Mouse (Mus musculus): Measurements from ENCODE around the gene Akap13.
"Not testable (repeated sequence)": the region's sequence is repeated elsewhere in the genome, so short reads cannot be mapped to it uniquely, and the experiment has no call there.

Akap13 gene

DNA sequence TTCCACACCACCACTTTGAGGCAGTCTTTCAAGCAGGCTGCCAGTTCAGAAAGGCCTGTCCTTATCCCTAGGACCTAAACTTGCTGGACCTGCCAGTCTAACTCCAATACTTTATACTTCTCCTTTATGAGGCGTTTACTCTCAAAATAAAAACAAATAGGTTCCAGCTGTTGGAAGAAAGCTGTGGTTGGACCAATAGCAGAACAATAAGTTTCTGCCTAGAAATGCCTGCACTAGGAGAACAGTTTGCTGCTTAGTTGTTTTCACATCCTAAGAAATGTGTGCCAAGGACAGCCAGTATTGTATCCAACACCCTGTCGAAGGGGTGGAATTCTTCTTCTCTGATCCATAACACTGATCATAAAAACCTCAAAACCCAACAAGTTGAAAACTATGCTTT is 276.6 kb downstream of the Akap13 start:
- DNase-seq: no peak

DNA sequence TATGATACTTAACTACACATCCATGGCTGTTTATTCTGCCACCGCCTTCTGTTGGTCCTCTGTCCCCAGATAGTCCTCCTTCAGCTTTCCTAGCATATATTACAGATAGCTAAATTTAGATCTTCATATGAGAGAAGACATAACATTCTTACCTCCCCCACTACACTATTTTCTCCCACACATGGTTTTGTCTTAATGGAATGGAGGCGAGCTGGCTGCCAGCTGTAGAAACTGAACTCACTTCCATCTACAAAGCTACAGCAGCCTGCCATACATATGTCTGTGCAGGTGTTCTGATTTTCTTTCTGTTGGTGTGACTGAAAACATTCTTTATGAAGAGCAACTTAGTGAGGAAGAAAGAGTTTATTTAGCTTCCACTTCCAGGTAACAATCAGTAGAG is 277.8 kb downstream of the Akap13 start:
- DNase-seq: no peak

DNA sequence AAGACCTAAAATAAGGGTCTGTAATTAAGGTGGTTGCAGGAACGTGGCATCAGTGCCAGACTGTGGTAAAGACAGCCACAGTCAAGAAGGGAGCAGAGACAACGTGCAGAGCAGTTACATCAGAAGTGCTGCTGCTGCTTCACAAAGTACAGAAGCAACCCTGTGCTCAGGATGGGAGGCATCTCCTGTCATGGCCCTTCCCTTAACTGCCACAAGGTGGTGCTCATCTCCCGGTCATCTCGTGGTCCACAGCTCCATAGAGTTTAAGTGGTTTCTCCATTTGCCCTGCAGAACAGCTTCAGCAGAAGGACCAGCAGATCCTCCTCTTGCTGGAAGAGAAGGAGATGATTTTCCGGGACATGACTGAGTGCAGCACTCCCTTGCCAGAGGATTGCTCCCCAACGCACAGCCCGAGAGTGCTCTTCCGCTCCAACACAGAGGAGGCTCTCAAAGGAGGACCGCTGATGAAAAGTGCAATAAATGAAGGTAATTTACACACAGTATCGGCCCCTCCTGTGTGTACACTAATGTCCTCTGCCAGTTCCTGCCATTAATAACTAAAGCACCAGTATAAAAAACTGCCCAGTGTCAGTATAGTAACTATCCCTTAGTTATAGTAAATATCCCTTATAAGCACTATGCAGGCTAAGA is 283.9 kb downstream of the Akap13 start:
- DNase-seq: peak; percentile 71

DNA sequence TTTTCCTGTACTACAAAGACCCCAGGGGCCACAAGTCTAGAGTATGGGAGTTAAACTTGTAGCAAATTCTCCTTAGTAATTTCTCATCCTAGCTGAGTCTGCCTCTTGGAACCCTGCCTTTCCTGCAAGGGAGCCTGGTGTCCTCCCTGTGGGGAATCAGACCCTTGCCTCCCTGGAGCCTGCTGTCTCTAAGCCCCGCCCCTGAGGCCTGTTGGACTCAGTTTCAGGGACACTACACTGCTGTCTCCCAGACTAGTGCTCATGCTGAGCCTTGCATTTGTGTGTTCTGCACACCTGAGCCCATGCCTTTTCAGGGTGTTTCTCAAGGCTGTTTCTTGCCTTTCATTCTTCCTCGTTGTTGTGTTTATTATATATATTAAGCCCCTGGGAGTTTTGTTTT is 289.2 kb downstream of the Akap13 start:
- DNase-seq: no peak

DNA sequence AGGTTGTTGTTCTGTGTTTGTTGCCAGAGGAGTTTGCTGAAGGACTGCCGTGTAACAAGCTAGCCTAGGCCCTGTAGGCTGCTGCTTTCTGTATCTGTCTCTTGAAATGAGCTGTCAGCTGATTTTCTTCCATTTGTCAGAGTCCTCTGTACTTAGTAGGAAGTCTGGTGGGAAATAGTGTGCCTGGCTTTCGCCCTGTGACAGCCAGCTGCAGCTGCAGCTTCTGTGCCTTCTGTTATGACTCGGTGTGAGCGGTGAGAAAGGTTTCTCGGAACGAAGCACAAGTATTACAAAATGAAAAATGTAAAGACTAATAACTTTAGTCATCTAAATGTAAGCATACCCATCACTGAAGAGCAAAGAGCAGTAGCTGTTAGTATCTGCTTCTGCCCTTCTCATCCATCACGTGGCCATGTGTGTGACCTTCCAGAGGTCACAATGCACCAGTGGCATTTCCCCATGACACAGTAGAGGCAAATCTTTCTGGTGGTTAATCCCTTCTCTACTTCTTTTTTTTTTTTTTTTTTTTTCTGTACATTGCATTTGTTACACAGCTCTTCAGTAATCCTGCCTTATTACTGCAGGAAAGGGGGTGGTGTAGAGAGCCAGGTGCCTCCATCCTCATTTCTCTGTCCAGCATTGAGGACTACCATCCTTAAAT is 289.8 kb downstream of the Akap13 start:
- DNase-seq: no peak

DNA sequence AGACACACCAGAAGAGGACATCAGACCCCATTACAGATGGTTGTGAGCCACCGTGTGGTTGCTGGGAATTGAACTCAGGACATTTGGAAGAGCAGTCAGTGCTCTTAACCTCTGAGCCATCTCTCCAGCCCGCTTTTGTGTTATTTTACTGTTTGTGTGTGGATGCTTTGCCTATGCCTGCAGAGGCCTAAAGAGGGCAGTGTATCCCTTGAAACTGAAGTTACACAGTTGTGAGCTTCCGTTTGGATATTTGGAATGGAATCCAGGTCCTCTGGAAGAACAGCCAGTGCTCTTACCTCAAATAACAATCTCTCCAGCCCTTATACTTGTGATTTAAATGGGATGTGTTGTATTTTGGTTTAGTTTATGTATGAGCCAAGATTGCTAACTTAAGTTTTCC is 290.6 kb downstream of the Akap13 start:
- not testable (repeated sequence) for DNase-seq

DNA sequence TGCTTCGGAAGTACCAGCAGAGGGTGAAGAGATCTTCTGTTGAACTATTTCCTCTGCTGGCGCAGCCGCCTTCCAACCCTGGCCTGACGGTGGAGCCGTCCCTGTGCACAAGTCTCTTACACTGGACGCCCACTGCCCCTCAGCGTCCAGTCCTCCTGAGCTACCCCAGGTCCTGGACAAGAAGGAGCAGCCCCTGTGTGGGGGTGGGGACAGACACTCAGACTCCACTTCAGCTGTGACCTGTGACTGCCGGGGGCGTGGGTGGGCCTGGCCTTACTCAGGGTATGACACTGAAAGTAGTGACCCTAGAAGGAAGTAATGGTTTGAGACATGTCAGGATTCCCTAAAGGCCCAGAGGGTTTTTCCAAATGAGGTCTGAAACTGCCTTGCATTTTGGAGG is 295.2 kb downstream of the Akap13 start:
- no peak for DNase-seq

DNA sequence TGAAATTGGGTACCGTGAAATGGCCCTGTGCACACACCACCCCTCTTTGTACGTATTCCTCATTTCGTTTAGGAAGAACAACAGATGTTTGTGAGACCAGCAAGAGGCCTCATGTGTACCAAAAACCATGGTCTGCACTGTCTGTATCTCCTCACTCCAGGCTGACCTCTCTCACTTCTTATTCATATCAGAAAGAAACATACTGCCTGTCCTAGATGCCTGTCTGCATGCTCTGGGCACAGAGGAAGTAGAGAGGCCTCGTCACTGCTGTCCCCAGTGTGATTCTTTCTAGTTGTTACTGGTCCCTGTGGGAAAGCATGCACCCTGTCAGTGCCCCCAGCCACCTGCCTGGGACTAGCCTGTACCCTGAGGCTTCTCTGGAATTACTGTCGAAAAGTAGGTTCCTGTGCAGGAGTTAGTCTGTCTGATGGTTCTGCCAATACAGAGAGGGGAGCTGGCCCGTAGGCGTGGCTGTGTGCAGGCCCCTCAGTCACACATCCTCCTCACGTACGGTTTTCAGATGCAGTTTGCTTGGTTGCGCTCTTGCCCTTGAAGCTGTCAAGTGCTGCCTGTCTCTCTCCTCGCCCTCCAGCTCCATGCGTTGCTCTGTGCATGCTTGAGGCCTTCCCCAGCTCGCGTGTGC is 295.9 kb downstream of the Akap13 start:
- no peak for DNase-seq

DNA sequence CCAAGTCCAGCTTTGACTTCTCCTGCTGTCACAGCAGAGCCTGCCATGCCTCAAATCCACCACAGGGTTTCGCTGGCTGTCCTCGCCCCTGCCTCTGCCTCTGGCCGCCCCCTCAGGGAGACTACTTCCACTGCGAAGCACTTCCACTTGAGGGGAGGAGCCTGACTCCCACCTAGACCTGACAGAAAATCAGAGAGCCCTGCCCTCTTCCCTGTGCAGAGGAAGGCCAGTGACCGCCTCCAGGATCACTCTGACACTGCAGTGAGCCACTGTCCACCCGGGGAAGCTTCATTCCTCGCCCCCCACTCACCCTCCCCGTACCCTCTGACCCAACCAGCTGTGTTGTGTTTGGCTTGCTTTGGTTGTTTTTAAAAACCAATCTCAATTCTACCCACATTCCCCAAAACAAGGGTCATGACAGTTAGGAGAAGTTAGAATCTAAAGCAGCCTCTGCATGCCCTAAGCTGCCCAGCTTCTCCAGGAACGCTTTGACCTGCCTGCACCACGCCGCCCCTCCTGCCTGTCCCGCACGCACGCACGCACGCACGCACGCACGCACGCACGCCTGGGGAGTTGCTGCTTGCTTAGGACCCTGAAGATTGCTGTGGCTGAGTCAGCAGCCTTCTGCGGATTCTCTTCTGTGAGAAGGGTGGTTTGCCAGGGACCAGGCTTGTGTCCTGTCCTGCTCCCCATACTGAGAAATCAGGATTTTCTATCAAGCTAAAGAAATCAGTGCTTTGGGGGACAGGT is 297.3 kb downstream of the Akap13 start:
- no peak for DNase-seq

DNA sequence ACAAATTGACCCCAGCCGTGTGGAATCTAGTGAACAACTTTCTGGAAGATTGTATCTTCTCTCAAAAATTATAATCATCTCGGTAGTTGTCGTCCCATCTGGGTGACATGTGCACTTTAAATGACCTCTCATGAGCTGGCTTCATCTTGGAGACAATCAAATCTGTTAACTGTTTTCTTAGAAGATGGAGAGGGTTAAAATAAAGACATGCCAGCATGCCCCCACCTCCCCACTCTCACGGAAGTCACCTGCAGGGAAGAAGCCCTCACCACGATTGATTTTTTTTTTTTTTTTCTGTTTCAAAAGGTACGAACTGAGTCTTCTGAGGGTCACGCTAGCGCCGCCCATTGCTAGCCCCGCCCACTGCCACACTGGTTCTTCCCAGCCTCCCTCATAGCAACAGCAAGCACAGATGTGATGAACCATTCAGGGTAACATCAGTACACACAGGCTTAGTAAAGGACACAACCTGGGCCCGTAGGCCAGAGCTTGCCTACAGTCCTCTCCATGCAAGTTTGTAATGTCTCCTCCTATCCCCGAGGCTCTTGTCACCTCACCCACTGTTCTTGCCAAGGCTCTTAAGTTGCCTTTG is 298.0 kb downstream of the Akap13 start:
- no peak for DNase-seq

DNA sequence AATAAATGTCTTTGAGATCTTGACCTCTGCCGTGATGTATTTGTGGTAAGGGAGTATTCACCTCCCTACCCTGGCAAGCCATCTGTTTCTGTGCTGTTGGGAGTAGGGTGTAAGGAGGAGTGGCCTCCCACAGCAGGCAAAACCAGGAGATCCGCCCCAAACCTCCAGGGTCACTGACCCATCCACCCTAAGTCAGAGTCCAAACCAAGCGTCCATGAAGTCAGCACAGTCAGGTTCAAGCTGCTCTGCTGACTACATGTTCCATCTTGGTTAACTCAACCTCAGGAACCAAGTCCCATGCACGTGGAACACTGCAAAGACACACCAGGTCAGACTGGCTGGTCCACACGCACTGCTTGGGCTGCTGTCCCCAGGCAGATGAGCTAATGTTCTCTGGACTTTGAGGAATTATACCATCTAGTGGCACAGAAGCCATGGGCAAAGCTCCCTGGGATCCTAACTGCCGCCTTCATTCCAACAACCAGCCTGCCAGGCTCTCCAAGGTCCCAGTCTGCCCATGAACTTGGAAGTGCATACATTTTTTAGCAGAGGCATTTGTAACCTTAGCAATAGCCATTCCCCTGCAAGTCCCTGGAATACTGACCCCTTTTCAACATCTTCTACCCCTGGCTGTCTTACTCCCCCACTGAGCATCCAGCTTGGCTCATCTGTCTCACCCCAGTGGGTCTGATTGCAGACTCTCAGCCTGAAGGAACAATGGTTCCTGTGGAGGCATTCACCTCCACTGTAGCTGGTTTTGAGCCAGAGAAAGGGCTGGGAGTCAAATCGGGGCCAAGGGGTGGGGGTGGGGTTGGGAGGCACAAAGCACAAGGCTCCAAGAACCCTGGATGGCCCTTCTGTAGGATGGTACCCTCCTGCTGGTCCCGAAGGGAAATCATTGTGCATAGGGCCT is 299.5 kb downstream of the Akap13 start:
- DNase-seq: no peak

DNA sequence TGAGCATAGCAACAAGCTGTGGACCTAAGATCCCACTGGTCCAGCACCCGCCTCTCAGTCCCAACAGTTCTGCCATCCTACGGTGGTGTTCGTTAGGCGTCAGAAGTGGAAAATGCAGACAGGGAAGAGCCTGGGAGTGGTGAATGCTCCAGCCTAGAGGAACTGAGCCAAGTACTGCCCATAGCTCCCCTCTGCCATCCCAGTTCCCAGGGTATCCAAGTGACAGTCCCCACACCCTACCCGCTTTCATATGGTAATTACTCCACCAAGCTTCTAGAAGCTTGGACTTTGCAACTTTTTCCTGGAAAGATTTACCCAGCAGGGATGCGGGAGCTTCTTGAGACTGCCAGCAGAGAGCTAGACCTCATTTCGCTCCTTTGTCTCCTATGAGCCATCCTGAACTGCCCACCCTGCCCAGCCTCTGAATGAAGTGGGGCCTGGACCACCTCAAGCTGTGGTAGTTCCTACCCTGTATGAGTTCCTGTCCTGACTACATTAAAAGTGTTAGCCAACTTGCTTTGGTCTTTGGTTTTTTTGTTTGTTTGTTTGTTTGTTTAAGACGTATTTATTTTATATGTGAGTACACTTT is 300.6 kb downstream of the Akap13 start:
- no peak for DNase-seq

DNA sequence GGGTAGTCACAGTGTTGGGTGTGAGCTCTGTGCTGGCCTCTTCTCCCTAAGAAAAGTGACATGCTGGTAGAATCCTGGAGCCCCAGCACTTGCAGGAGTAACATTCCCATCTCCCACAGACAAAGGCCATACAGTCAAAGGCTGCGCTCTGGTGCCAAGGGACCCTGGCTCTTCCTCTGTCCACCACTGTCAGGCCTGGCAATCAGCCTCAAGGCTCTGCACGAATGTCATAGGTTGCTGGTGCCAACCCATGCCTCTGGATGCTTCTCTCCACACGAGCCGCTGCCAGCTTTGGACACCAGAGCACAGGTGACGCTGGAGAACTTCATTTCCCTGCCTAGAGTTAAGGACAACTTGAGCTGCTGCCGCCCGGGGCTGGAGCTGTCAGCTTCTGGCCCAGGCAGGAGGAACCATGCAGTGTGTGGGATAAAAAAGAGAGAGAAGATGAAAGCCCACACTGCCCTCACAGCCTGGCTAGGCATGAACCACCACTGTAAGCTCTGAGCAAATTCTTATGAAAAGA is 304.7 kb downstream of the Akap13 start:
- no peak for DNase-seq

DNA sequence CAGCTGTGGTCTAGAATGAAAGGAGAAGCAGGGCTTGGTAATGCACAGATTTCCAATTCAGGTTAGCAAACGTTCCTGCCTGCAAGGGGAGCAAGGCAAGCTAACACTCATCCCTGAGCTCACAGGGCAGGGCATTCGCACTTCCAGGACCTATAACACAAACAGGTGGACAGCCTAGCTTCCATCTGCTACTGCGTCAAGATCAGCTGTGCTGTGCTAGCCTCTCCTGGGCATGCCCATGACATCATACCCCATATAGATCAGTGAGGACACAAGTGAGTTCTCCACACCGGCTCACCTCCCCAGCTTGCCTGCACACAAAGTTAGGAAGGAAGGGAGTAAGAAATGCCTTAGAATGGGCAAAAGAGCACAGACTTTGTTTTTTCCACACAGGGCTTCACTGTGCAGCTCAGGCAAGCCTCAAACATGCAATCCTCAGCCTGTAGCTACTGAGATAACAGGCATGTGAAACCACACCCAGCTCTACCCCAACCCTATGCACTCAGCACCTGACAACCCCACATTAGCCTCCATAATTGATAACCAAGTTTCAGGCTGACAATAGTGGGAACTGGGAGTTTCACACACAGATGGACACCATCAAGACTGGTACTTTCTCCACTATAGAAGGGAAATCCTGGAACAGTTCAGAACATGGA is 305.5 kb downstream of the Akap13 start:
- not testable (repeated sequence) for DNase-seq

DNA sequence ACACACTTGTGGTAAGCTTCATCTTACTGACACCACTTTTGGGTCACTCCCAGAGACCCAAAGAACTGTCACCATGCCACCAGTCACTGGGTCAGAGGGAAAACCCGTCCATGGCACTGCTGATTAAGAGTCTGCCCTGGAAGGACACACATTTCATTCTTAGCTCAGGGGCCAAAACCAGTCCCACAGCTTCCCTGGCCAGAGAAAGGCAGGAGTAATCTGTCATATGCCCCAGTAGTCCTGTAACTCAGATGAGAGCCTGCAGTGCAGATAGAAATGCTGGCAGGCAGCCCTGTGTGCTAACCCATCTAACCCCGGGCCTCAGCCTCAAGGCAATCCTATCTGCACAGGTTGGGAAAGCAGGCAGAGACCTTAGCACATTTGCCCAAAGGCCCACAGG is 306.9 kb downstream of the Akap13 start:
- not testable (repeated sequence) for DNase-seq

DNA sequence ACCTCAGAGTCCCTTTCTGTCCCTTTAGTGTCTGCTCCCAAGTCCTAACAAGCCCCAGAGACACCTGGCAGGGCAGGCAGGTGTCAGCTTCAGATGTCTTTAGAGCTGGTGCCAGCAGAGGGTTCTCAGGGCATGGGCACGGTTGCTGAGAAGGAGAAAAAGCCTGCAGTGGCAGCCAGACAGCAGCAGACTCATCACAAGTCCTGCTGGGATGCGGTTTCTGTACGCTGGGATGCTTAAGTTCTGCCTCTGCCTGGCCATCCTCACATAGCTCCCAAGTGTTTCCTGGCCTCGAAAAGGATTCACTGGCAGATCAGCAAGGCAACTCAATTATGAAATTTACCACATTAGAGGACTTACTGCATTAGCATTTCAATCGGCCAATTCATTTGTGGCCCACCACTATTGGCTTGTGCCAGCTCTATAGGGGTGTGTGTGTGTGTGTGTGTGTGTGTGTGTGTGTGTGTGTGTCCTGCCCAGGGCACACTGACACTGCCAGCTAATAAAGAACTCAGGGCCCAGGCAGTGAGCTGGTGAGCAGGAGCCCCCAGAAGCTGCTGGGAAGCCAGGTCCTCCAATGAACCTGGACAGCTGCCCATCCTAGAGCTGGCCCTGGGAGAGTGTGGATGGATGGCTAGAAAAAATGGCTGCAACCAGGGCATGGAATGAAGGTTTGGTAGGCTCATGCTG is 311.9 kb downstream of the Akap13 start:
- not testable (repeated sequence) for DNase-seq

DNA sequence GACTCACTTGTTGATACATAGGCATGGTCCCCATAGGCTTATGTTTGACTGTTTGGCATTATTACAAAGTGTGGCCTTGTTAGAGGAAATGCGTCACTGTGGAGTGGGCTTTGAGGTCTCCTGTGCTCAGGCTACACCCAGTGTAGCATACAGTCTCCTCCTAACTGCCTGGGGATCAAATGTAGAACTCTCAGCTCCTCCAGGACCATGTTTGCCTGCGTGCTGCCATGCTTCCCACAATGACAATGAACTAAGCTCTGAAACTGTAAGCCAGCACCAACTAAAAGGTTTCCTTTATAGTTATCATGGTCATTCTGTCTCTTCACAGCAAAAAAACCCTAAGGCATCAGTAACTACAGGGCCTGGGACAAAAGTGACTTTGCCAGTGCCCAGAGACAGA is 312.8 kb downstream of the Akap13 start:
- no peak for DNase-seq

DNA sequence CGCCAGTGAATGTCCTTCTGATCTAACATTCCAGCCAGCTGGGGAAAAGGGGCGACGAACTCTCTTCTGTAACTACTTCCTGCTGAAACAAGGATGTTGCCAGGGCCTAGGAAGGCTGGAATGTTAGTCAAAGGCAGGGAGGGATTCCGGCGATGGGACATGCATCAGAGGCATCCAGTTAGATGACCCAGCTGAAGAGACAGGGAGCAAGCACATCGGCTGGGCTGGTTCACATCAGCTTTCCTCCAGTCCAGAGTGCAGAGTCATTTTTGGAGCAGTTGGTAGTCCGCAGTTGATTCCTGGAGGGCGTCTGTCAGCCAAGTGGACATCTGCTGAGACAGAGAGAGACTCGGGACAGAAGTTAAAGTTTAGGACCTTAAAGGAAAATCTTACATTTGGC is 314.6 kb downstream of the Akap13 start:
- DNase-seq: no peak

DNA sequence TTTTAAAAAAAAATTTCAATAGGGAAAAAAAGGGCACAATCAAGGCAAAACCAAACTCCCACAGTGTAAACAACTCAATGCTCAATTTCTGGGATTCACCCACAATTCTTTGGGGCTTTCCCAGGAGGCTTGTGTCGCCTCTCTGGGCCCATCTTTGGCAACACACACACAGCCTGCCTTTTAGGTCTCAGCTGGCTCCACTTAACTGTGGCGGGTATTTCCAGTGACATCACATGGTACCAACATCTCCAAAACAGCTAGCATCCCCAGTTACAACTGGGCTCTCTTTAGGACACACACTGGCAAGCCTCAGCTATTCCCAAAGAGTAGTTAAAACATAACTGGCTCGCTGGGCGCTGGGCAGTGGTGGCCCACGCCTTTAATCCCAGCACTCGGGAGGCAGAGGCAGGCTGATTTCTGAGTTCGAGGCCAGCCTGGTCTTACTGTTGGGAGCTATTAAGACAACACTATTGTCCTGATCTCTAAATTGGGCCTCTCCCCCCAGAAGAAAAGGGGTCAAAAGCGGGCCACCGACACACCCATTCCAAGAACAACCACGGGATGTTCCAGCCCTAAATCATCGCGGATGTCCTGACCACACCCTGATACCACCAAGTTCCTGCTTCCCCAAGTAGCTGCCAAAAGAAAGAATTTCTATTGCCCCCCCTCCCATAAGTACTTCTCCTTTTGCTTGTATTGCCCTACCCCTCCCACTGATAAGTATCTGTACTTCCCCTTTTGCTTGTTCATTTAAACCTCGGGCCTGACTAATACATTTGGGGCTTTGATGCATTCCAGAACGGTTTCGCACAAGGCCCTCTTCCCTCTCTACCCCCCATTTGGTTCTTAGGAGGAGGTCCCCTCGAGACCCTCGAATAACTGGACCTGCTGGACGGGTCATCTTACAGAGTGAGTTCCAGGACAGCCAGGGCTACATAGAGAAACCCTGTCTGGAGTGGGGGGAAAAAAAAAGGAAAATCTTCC is 319.1 kb downstream of the Akap13 start:
- not testable (repeated sequence) for DNase-seq

Measured in right cerebral cortex, postnatal 25 days (tissue).